Mouse (Mus musculus) left cerebral cortex, postnatal 14 days (tissue): ENCODE measurements around the gene Sept4. TPM values are rescaled to one million over a fixed set of nuclear protein-coding genes. Genes with fewer than 3 reads are reported as not detected.

Experiments
- total RNA-seq, 2 experiments: library from RNA; stranded (reverse); gene quantifications; 2 replicates each; pipeline ENCODE4 v1.2.3; 2021

Sept4 gene
- total RNA-seq, 2 experiments from 2014 or later, result 95.3 to 109 TPM

Other genes starting within 250 kb of the Sept4 start
- gene Ppm1e, start 209.9 kb upstream of the Sept4 start, total RNA-seq, result 100 to 1,000 TPM; 189 to 194 TPM
- 1 to 10 TPM; 4.7 to 5.5 TPM for gene Rad51c, start 163.9 kb upstream of the Sept4 start, total RNA-seq
- under 1 TPM; 0.19 to 0.92 TPM for gene Tex14, start 163.8 kb upstream of the Sept4 start, total RNA-seq
- gene Gm11492, start 2.2 kb upstream of the Sept4 start, total RNA-seq, result under 1 TPM in 1 of 2 experiments, not detected in 1; 0.17 TPM
- 10 to 100 TPM; 83.5 to 86.6 TPM for gene Mtmr4, start 23.3 kb downstream of the Sept4 start, total RNA-seq
- under 1 TPM; 0.46 to 0.66 TPM for gene Hsf5, start 48.3 kb downstream of the Sept4 start, total RNA-seq
- 1 to 10 TPM; 2.6 to 4.1 TPM for gene Rnf43, start 93.8 kb downstream of the Sept4 start, total RNA-seq
- gene Supt4a, start 168.6 kb downstream of the Sept4 start, total RNA-seq, result 10 to 100 TPM; 60.6 to 67.6 TPM
- 100 to 1,000 TPM; 154 to 162 TPM for gene Tspoap1, start 191.6 kb downstream of the Sept4 start, total RNA-seq
- gene Mpo, start 224.7 kb downstream of the Sept4 start, total RNA-seq, result not detected